In genomic region chr2:172727576-172727975, GRCm38 (mm10) we compare ENCODE assay signal across 10 mouse cellular contexts.
DNase-seq lines count a peak whose midpoint lies in the region; ATAC-seq and TF ChIP-seq lines count a peak whose summit lies in the region.
"Had no signal": no experiment of that assay in that cellular context is flagged by ENCODE, and none has a peak within 500 bp of the region (broad histone marks: within the 10 kb centered on the region; RNA-seq: fewer than 3 reads in every experiment).

No protein-coding gene starts in this region.

- no peak overlapping the region; the same call in 1 of the 2 replicates for H3K4me3 ChIP-seq in heart, embryonic 13.5 days
- H3K4me3 ChIP-seq in heart, embryonic 12.5 days, result no peak overlapping the region
- no peak overlapping the region for H3K4me3 ChIP-seq in embryonic facial prominence, embryonic 15.5 days (replicated peaks)
- no peak overlapping the region for H3K4me3 ChIP-seq in hindbrain, postnatal 0 days (ENCODE audit: low read length)
- H3K4me3 ChIP-seq in neural tube, embryonic 13.5 days, result no peak overlapping the region

- no peak for TF ChIP-seq CTCF in hindbrain, postnatal 0 days (IDR thresholded peaks at IDR 0.05; ENCODE audit: low read depth)

- no peak overlapping the region for H3K9ac ChIP-seq in heart, embryonic 13.5 days
- no peak overlapping the region for H3K9ac ChIP-seq in heart, embryonic 12.5 days
- no peak overlapping the region for H3K9ac ChIP-seq in embryonic facial prominence, embryonic 15.5 days
- H3K9ac ChIP-seq in hindbrain, postnatal 0 days (replicated peaks; ENCODE audit: low read length), result no peak overlapping the region
- H3K9ac ChIP-seq in neural tube, embryonic 13.5 days, result no peak overlapping the region

- peaks cover 19% of the 10 kb centered on the region for H3K4me1 ChIP-seq in heart, embryonic 13.5 days
- H3K4me1 ChIP-seq in heart, embryonic 12.5 days (replicated peaks), result 0 out of 2 replicates have a peak, but pooled peaks cover 6% of the 10 kb centered on the region
- H3K4me1 ChIP-seq in embryonic facial prominence, embryonic 15.5 days, result peaks cover 35% of the 10 kb centered on the region
- H3K4me1 ChIP-seq in hindbrain, postnatal 0 days (ENCODE audit: insufficient read depth, low read length), result no peaks in the 10 kb centered on the region
- peaks cover 32% of the 10 kb centered on the region for H3K4me1 ChIP-seq in neural tube, embryonic 13.5 days (replicated peaks)

- WGBS in heart, embryonic 13.5 days, result 43% methylated on average over 10 of the region's 10 CpGs
- WGBS in heart, embryonic 12.5 days, result 55% methylated on average over 10 of the region's 10 CpGs
- WGBS in embryonic facial prominence, embryonic 15.5 days, result 18% methylated on average over 10 of the region's 10 CpGs
- WGBS in hindbrain, postnatal 0 days, result 10% methylated on average over 10 of the region's 10 CpGs
- 6% methylated on average over 10 of the region's 10 CpGs for WGBS in neural tube, embryonic 13.5 days

- no peaks in the 10 kb centered on the region for H3K36me3 ChIP-seq in heart, embryonic 13.5 days
- no peaks in the 10 kb centered on the region for H3K36me3 ChIP-seq in heart, embryonic 12.5 days
- no peaks in the 10 kb centered on the region for H3K36me3 ChIP-seq in embryonic facial prominence, embryonic 15.5 days
- H3K36me3 ChIP-seq in hindbrain, postnatal 0 days (ENCODE audit: insufficient read depth, low read length), result no peaks in the 10 kb centered on the region
- no peaks in the 10 kb centered on the region for H3K36me3 ChIP-seq in neural tube, embryonic 13.5 days

- no peak for ATAC-seq in heart, embryonic 13.5 days (ENCODE audit: extremely low read depth, insufficient number of reproducible peaks, low FRiP score, low TSS enrichment)
- no peak for ATAC-seq in heart, embryonic 12.5 days (ENCODE audit: insufficient number of reproducible peaks, low FRiP score)
- ATAC-seq in embryonic facial prominence, embryonic 15.5 days (ENCODE audit: insufficient number of reproducible peaks, low FRiP score, low TSS enrichment, low read depth), result no peak
- ATAC-seq in hindbrain, postnatal 0 days, result no peak
- no peak for ATAC-seq in neural tube, embryonic 13.5 days (ENCODE audit: low read depth)

- H3K27ac ChIP-seq in heart, embryonic 13.5 days (replicated peaks), result no peak overlapping the region
- no peak overlapping the region for H3K27ac ChIP-seq in heart, embryonic 12.5 days (ENCODE audit: poor library complexity, severe bottlenecking)
- no peak overlapping the region for H3K27ac ChIP-seq in embryonic facial prominence, embryonic 15.5 days (replicated peaks)
- no peak overlapping the region for H3K27ac ChIP-seq in hindbrain, postnatal 0 days
- no peak overlapping the region for H3K27ac ChIP-seq in neural tube, embryonic 13.5 days (replicated peaks)
- H3K27ac ChIP-seq: kidney, postnatal 0 days had no signal

- no peaks in the 10 kb centered on the region for H3K9me3 ChIP-seq in heart, embryonic 13.5 days
- H3K9me3 ChIP-seq in heart, embryonic 12.5 days (replicated peaks), result no peaks in the 10 kb centered on the region
- no peaks in the 10 kb centered on the region for H3K9me3 ChIP-seq in embryonic facial prominence, embryonic 15.5 days (replicated peaks)
- H3K9me3 ChIP-seq in hindbrain, postnatal 0 days (ENCODE audit: low read length), result no peaks in the 10 kb centered on the region
- H3K9me3 ChIP-seq in neural tube, embryonic 13.5 days, result no peaks in the 10 kb centered on the region

- no peak for DNase-seq in hindbrain, postnatal 0 days (ENCODE audit: low spot score)
- no peak for DNase-seq in gastrocnemius, postnatal 36 days
- no peak for DNase-seq in right cerebral cortex, adult 18-20 months
- DNase-seq in lung, postnatal 36 days, result no peak
- DNase-seq: cerebellum, adult 11-12 months had no signal

- intact Hi-C loops in gastrocnemius, postnatal 36 days (cut with DNase I), result no loop called here

- H3K27me3 ChIP-seq in heart, embryonic 13.5 days (replicated peaks), result peaks cover 87% of the 10 kb centered on the region
- peaks cover 80% of the 10 kb centered on the region for H3K27me3 ChIP-seq in heart, embryonic 12.5 days (replicated peaks)
- H3K27me3 ChIP-seq in embryonic facial prominence, embryonic 15.5 days, result peaks cover 55% of the 10 kb centered on the region
- peaks cover 68% of the 10 kb centered on the region for H3K27me3 ChIP-seq in hindbrain, postnatal 0 days (ENCODE audit: insufficient read depth, low read length)
- H3K27me3 ChIP-seq in neural tube, embryonic 13.5 days, result peaks cover 90% of the 10 kb centered on the region

- peak overlapping the region; percentile 95 for H3K4me2 ChIP-seq in heart, embryonic 13.5 days
- no peak overlapping the region; the same call in 1 of the 2 replicates for H3K4me2 ChIP-seq in heart, embryonic 12.5 days
- H3K4me2 ChIP-seq in embryonic facial prominence, embryonic 15.5 days (replicated peaks), result peak overlapping the region; percentile 94; the same call in 1 of the 2 replicates
- H3K4me2 ChIP-seq in hindbrain, postnatal 0 days (ENCODE audit: low read depth, low read length), result peak overlapping the region; percentile 49; the same call in 1 of the 2 replicates
- peak overlapping the region; percentile 67 for H3K4me2 ChIP-seq in neural tube, embryonic 13.5 days
